Mouse (Mus musculus): ENCODE measurements around the gene Slc4a1.

Slc4a1 gene

DNA sequence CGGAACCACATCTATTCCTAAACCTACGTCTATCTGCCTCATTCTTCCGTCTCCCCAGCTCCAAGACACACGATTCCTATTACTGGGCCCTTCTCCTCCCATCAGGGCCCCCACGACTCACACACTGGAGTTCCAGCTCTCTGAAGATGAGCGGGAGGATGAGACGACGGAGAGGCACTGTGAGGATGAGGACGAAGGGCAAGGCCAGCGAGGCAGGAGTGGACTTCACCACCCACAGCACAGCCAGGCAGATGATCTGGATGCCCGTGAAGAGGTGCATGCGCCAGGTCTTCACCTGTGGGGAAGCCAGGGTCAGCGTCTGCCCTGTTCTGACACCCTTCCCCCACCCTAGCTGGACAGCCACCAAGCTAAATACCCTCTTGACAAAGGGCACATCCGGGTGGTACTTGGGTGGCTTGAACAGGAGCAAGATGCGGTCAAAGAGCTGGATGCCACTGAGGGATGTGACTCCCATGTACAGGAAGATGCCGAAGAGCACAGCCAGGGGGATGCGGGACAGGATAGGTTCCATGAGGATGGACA, 15.0 kb downstream of the Slc4a1 start:
- no peak for DNase-seq (ENCODE audit: low read depth, low spot score)

DNA sequence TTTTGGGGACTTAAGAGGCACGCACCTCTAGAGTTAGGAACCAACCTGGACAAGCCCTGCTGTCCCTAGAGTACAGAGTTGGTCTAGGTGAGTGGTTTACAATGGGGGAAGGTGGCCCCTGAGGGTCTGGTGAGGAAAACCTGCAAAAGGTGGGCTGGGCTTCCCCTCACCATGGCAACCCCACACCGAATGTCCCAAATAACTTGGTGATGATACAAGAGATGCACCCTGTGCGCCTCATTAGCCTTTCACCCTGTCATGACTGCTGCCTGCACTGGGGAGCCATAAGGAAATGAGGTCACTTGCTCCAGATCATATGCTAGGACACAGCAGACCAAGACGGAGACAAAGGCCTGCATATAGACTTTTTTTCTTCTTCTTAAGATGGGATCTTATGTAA, 15.6 kb downstream of the Slc4a1 start:
- DNase-seq (ENCODE audit: low read depth, low spot score): no peak

- no peak for DNase-seq (ENCODE audit: low read depth, low spot score)
Observed at GRCm38 (mm10) chr11:102349189-102349954, 16.6 kb downstream of the Slc4a1 start.

DNA sequence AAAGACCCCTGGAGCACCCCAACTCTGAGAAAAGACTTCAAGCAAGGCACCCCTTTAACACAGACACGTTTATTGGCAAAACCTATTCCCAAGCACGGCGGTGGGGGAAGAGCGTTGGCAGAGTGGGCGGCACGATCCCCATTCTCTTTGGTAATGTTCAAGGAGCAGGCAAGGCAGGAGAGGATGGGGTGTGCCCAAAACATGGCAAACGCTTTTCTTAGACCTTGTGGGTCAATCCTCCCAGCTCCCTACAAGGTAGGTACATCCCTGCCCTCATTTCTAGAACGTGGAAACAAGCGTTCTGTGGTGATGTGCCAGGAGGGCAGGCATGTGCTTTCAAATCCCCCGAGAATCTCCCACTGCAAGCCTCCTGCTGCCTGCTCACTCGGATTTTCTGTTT, 17.2 kb downstream of the Slc4a1 start:
- DNase-seq (ENCODE audit: low read depth, low spot score): no peak

DNA sequence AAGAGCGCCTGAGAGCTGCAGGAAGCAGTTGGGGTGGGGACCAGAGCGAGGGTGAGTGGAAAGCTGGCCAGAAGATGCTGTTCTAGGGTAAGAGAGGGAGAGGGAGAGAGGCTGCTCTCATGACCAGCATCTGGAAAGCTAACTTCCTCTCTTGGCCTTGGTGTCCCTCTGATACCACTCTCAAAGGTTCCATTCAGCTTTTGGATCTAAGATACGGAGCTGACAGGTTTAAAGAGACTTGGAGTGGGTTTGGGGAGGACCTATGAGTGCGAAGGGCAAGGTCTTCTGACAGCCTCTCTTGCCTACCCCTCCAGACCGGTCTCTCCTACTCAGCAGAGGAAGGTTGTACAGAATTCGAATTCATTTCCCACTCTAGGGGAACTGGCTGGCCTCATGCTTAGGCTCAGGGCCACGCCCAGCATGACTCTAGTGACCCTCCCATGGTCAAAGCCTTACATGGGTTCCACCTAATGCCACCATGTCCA, 17.9 kb downstream of the Slc4a1 start:
- no peak for DNase-seq (ENCODE audit: low read depth, low spot score)

GRCm38 (mm10) chr11:102347683-102348082, 18.3 kb downstream of the Slc4a1 start:
- DNase-seq (ENCODE audit: low read depth, low spot score): no peak

- no peak for DNase-seq (ENCODE audit: low read depth, low spot score)
Observed at GRCm38 (mm10) chr11:102346926-102347325, 19.1 kb downstream of the Slc4a1 start.

- DNase-seq (ENCODE audit: low read depth, low spot score): no peak
Observed at GRCm38 (mm10) chr11:102344458-102344857, 21.5 kb downstream of the Slc4a1 start.

DNA sequence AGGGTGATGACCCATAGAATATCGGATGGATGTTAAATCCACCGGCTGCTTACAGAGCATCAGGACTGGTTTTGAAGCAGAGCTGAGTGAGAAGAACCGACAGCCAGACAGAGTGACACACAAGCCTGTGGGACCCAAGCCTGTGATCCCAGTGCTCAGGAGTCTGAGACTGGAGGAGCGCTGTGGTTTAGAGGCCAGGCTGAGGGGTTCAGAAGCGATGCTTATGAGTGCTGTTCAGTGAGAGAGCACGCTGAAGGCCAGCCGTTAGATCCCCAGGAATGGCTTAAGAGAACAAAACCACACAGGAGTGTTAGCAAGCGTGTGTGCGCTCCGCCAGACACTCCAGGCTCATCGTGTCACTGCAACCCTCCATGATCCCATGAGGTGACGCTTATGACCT, 23.3 kb downstream of the Slc4a1 start:
- no peak for DNase-seq (ENCODE audit: low read depth, low spot score)

DNA sequence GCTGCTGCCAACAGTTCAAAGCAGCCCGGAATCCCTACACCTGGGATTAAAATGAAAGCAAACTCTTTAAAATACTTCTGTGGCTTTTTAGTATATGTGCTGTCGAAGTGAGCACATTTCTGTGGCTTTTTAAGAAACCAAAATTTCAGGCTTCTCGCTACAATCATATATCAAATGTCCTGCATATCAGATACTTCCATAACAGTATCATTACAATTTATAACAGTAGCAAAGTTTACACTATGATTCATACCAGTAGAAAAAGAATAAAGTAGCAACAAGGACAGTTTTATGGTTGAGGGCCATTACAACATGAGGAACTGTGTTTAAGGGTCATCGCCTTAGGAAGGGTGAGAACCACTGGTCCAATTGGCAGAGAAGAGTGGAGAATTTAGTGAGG, 24.9 kb downstream of the Slc4a1 start:
- DNase-seq (ENCODE audit: low read depth, low spot score): no peak

DNA sequence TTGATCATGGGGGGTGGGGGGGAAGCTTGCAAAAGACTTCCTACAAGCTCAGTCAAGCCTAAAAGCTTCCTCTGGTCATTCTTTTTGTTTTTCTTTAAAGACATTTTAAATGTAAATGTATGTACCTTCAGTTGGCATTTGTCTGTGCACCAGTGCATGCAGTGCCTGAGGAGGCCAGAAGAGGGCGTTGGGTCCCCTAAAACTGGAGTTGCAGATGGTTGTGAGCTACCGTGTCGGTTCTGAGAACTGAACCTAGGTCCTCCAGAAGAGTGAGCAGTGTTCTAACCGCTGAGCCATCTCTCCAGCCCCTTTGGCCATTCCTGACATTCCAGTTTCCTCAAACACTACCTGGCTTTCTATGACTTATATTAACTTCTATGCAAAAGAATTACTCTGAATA, 26.4 kb downstream of the Slc4a1 start:
- no peak for DNase-seq (ENCODE audit: low read depth, low spot score)

GRCm38 (mm10) chr11:102339195-102339594, 26.8 kb downstream of the Slc4a1 start:
- DNase-seq (ENCODE audit: low read depth, low spot score): no peak

DNA sequence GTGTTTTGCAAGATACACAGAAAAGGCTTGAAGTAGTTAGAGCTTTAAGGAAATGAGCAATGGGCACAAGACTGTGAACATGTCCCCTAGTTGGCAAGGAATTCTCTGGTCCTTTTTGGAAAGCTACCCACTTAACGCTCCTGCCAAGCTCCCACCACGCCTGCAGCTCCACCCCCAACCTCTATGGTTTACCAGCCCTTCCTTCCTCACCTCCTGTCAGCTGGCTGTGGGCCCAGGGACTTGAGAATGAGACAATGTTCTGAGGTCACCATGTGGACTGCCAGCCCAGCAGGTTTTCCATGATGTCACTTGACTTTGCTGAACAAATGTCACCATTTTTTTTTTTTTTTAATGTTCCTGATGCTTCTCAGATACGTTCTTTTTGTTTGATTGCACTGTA, 27.4 kb downstream of the Slc4a1 start:
- no peak for DNase-seq (ENCODE audit: low read depth, low spot score)

- DNase-seq (ENCODE audit: low read depth, low spot score): no peak
Observed at GRCm38 (mm10) chr11:102337921-102338320, 28.1 kb downstream of the Slc4a1 start.

DNA sequence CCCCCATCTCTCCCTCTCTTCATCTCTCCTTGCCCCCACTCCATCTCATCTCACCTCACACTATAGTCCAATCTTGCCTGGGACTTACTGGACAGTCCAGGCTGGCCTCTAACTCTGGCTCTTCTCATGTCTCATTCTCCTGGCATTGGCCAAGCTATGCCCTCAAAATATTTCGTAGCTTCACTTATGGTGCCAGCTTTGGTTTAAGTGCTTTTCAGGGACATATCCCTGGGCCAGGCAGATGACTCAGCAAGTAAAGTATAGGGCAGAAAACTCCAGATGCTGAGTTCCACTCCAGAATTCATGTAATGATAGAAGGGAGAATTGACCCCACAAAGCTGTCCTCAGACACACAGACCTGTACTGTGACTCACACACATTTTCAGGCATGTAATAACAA, 29.8 kb downstream of the Slc4a1 start:
- no peak for DNase-seq (ENCODE audit: low read depth, low spot score)

DNA sequence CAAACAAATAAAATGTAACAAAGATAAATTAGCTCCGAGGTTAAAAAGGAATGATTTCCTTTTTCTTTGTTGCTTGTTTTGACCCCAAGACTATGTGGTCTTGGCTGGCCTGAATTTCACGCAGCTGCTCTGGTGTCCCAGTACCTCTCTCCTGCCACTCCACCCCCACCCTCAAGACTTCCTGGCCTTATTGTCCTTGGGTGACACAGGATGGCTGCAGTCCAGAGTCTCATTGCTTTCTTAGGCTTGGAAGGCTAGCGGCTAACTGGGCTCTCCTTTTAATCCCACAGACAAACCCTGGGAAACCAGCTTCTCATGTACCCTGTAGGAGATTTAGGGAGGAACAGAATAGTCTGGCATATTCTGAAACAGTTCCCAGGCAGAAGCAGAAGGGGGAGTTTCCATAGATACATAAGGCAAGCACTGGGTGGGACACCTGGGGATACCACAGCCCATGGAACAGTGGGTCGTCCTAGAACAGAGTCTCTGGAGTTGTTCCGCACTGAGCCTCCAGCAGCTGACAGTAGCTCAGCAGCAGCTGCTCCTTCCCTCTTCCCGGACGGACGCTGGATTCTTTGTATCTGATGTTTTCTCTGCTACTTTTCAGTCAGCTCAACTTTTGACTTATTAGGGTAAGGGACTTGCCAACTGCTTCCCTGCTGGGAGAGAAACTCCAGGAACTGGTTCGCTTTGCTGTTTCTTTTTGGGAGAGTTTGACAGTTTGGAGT, 30.9 kb downstream of the Slc4a1 start:
- no peak for DNase-seq (ENCODE audit: low read depth, low spot score)

DNA sequence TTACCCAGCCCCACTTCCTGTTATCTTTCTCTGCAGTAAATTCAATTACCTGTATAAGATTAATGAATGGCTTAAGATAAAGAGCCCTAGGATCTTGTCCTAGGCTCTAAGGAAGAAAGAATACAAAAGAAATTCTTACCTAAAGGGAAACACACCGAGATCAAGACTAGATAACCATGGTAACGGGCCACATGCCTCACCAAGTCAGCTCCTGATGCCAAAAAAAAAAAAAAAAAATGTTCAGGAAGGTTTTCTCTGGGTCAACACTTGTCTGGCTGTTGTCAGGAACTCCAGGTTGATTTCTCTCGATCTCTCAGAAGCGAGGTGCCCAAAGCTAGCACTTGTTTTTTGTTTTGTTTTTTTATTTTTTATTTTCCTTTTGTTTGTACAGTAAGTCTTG, 32.0 kb downstream of the Slc4a1 start:
- DNase-seq (ENCODE audit: low read depth, low spot score): no peak

DNA sequence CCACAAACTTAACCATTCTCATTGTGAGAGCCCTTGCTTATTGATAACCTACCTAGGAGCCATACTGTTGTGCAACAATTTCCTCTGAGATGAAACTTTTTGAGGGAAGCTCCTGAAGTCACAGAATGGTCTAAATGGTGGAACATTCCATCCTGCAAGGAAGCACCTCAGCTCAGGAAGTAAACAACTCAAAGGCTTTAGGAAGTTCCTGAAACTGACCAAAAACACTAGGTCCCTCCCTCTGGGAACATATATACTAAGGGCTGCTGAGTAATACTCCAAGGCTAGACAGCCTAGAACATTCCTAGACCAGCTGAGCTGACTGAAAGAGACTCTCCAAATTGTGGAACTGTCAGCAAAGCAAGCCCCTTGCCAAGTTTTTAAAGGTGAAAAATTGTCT, 32.9 kb downstream of the Slc4a1 start:
- no peak for DNase-seq (ENCODE audit: low read depth, low spot score)

GRCm38 (mm10) chr11:102331806-102332205, 34.2 kb downstream of the Slc4a1 start:
- DNase-seq (ENCODE audit: low read depth, low spot score): no peak

GRCm38 (mm10) chr11:102330039-102330438, 36.0 kb downstream of the Slc4a1 start:
- DNase-seq (ENCODE audit: low read depth, low spot score): no peak

- no peak for DNase-seq (ENCODE audit: low read depth, low spot score)
Observed at GRCm38 (mm10) chr11:102329518-102329917, 36.5 kb downstream of the Slc4a1 start.

- DNase-seq (ENCODE audit: low read depth, low spot score): no peak
Observed at GRCm38 (mm10) chr11:102327839-102328238, 38.2 kb downstream of the Slc4a1 start.

DNA sequence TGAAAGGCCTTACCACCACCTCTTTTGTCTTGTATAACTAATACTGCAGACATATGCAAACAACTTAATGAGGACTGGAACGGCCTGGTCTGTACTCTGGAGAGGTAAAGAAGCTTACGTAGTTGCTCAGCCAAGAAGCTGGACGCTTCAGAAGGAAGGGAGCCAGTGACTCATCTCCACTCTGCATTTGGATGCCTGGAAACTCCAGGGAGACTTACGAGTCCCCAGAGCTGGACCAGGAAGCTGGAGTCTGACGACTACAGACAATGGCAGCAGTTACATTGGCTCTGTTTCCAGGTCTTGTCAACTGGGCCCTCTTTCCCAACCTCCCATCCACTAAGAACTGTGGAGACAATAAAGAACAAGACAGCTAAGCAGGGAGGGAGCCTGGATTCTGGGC, 38.8 kb downstream of the Slc4a1 start:
- DNase-seq (ENCODE audit: low read depth, low spot score): no peak

Measured in brain, embryonic 18.5 days (tissue).